Mouse (Mus musculus): ENCODE results near the gene Ang. TPM values are rescaled to one million over a fixed set of nuclear protein-coding genes. Genes with fewer than 3 reads are reported as not detected.

The Ang gene
- polyA plus RNA-seq, 1 experiment from 2014 or later, result 4.5 TPM

DNA sequence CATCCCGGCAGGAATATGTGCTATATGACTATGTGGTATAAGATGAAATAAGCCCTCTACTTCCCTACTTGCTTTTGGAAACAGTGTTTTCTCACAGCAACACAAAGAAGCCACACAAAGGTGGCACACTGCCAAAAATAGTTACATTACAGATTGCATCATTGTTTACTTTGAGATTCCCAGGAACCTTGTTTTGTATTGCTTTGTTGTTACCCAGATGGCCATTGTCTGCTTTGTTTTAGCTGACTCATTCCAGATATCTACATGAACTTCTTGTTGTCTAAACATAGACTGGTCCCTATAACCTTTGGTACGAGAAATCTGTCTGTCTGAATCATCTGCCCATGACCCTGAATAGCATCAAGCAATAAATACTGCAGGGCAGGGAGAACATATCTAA lies 49.4 kb downstream of the Ang start:
- Histone ChIP-seq H3K4me2 (replicated peaks) (no peak overlapping the region), H3K36me3 (no peaks in the 10 kb centered on the region), H3K27ac (no peak overlapping the region), H3K4me1 (no peaks in the 10 kb centered on the region), H3K9me3 (no peaks in the 10 kb centered on the region), H3K27me3 (no peaks in the 10 kb centered on the region), H3K9ac (no peak overlapping the region), H3K4me3 (no peak overlapping the region)
- no peak for ATAC-seq (ENCODE audit: insufficient number of reproducible peaks, insufficient read depth, low FRiP score, low TSS enrichment)
- WGBS, result 79% methylated on average over 2 of the region's 2 CpGs

DNA sequence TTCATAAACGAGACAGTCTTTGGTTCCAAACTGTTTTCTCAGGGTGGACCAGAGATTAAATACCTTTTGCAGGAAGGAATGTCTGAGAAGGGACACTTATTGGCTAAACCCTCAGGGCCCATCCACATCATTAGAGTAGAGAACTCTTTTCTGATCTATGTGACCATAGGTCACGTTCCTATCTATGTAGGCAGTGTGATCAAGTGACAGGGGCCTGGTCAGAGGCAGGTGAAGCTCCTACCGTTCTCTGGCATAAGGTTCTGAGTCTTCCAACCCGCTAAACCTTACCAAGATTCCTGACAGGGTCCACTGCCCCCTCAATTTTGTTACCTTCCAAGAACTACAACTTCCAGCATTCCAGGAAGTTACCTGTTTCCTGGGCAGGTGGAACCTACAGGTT lies 51.2 kb downstream of the Ang start:
- Histone ChIP-seq H3K27ac (no peak overlapping the region), H3K27me3 (no peaks in the 10 kb centered on the region), H3K4me2 (replicated peaks) (no peak overlapping the region), H3K4me3 (no peak overlapping the region), H3K4me1 (no peaks in the 10 kb centered on the region), H3K9ac (no peak overlapping the region), H3K9me3 (no peaks in the 10 kb centered on the region), H3K36me3 (no peaks in the 10 kb centered on the region)
- ATAC-seq (ENCODE audit: insufficient number of reproducible peaks, insufficient read depth, low FRiP score, low TSS enrichment), result no peak
- WGBS, result 83% methylated on average over 4 of the region's 4 CpGs

- H3K9me3 ChIP-seq, result no peaks in the 10 kb centered on the region
- H3K4me2 ChIP-seq (replicated peaks), result no peak overlapping the region
- H3K36me3 ChIP-seq, result no peaks in the 10 kb centered on the region
- H3K4me1 ChIP-seq, result no peaks in the 10 kb centered on the region
- H3K4me3 ChIP-seq, result no peak overlapping the region
- 80% methylated on average over 3 of the region's 3 CpGs for WGBS
- H3K9ac ChIP-seq, result no peak overlapping the region
- no peaks in the 10 kb centered on the region for H3K27me3 ChIP-seq
- no peak overlapping the region for H3K27ac ChIP-seq
- no peak for ATAC-seq (ENCODE audit: insufficient number of reproducible peaks, insufficient read depth, low FRiP score, low TSS enrichment)
Observed at GRCm38 (mm10) chr14:51142568-51142967, 51.6 kb downstream of the Ang start.

GRCm38 (mm10) chr14:51143287-51143686 lies 52.3 kb downstream of the Ang start:
- Histone ChIP-seq H3K27ac (no peak overlapping the region), H3K36me3 (no peaks in the 10 kb centered on the region), H3K4me2 (replicated peaks) (no peak overlapping the region), H3K9me3 (no peaks in the 10 kb centered on the region), H3K27me3 (no peaks in the 10 kb centered on the region), H3K4me3 (no peak overlapping the region), H3K9ac (no peak overlapping the region), H3K4me1 (no peaks in the 10 kb centered on the region)
- 83% methylated on average over 4 of the region's 4 CpGs for WGBS
- no peak for ATAC-seq (ENCODE audit: insufficient number of reproducible peaks, insufficient read depth, low FRiP score, low TSS enrichment)

GRCm38 (mm10) chr14:51143937-51144336 lies 53.0 kb downstream of the Ang start:
- no peaks in the 10 kb centered on the region for H3K36me3 ChIP-seq
- H3K4me2 ChIP-seq (replicated peaks), result no peak overlapping the region
- H3K27me3 ChIP-seq, result no peaks in the 10 kb centered on the region
- WGBS, result 77% methylated on average over 2 of the region's 2 CpGs
- H3K27ac ChIP-seq, result no peak overlapping the region
- H3K4me1 ChIP-seq, result no peaks in the 10 kb centered on the region
- H3K9me3 ChIP-seq, result no peaks in the 10 kb centered on the region
- H3K4me3 ChIP-seq, result no peak overlapping the region
- no peak overlapping the region for H3K9ac ChIP-seq
- no peak for ATAC-seq (ENCODE audit: insufficient number of reproducible peaks, insufficient read depth, low FRiP score, low TSS enrichment)

DNA sequence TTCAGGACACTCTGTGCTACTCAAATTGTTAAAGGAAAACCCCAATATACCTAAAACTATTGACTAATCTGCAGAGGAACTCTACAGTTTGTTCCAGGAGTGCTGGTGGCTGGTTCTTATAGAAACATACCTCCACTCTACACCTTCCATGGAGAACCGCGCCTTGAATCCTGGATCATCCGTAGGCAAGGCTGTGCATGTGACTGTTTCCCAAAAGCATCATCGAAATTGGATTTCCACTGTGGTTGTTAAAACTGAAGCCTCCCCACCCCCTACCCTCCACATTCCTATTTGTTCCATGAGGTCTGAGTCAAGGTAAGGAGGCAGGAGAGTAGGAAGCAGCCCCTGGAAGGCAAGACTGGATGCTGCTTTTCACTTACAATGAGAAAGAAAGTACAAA lies 53.5 kb downstream of the Ang start:
- no peak overlapping the region for H3K9ac ChIP-seq
- no peaks in the 10 kb centered on the region for H3K9me3 ChIP-seq
- no peak overlapping the region for H3K4me2 ChIP-seq (replicated peaks)
- H3K4me3 ChIP-seq, result no peak overlapping the region
- WGBS, result 90% methylated on average over 4 of the region's 4 CpGs
- no peak for ATAC-seq (ENCODE audit: insufficient number of reproducible peaks, insufficient read depth, low FRiP score, low TSS enrichment)
- no peak overlapping the region for H3K27ac ChIP-seq
- no peaks in the 10 kb centered on the region for H3K4me1 ChIP-seq
- no peaks in the 10 kb centered on the region for H3K27me3 ChIP-seq
- no peaks in the 10 kb centered on the region for H3K36me3 ChIP-seq

- Histone ChIP-seq H3K9ac (no peak overlapping the region), H3K36me3 (no peaks in the 10 kb centered on the region), H3K27ac (no peak overlapping the region), H3K27me3 (no peaks in the 10 kb centered on the region), H3K4me1 (no peaks in the 10 kb centered on the region), H3K9me3 (no peaks in the 10 kb centered on the region), H3K4me2 (replicated peaks) (no peak overlapping the region), H3K4me3 (no peak overlapping the region)
- WGBS, result 88% methylated on average over 6 of the region's 6 CpGs
- ATAC-seq (ENCODE audit: insufficient number of reproducible peaks, insufficient read depth, low FRiP score, low TSS enrichment), result no peak
Observed at GRCm38 (mm10) chr14:51145521-51145920, 54.6 kb downstream of the Ang start.

GRCm38 (mm10) chr14:51146685-51147084 lies 55.7 kb downstream of the Ang start, which contains the start of gene Rnase1:
TSS of gene Rnase1 (minus strand) at chr14:51146785.
- Histone ChIP-seq H3K27ac (no peak within 1 kb of the TSS), H3K4me1 (no peaks in the 10 kb centered on the region), H3K36me3 (no peaks in the 10 kb centered on the region), H3K4me3 (no peak within 1 kb of the TSS), H3K9me3 (no peaks in the 10 kb centered on the region), H3K4me2 (replicated peaks) (no peak within 1 kb of the TSS), H3K27me3 (no peaks in the 10 kb centered on the region), H3K9ac (no peak within 1 kb of the TSS)
- 50% methylated on average over 2 of the region's 2 CpGs for WGBS
- no peak for ATAC-seq (ENCODE audit: insufficient number of reproducible peaks, insufficient read depth, low FRiP score, low TSS enrichment)

- H3K36me3 ChIP-seq, result no peaks in the 10 kb centered on the region
- no peaks in the 10 kb centered on the region for H3K9me3 ChIP-seq
- no peaks in the 10 kb centered on the region for H3K27me3 ChIP-seq
- H3K4me1 ChIP-seq, result no peaks in the 10 kb centered on the region
- 78% methylated on average over 3 of the region's 3 CpGs for WGBS
- H3K27ac ChIP-seq, result no peak overlapping the region
- ATAC-seq (ENCODE audit: insufficient number of reproducible peaks, insufficient read depth, low FRiP score, low TSS enrichment), result no peak
- H3K9ac ChIP-seq, result no peak overlapping the region
- no peak overlapping the region for H3K4me2 ChIP-seq (replicated peaks)
- no peak overlapping the region for H3K4me3 ChIP-seq
Observed at GRCm38 (mm10) chr14:51148006-51148405, 57.1 kb downstream of the Ang start.

- Histone ChIP-seq H3K27ac (no peak overlapping the region), H3K4me1 (no peaks in the 10 kb centered on the region), H3K27me3 (no peaks in the 10 kb centered on the region), H3K4me3 (no peak overlapping the region), H3K9ac (no peak overlapping the region), H3K36me3 (no peaks in the 10 kb centered on the region), H3K9me3 (no peaks in the 10 kb centered on the region), H3K4me2 (replicated peaks) (no peak overlapping the region)
- ATAC-seq (ENCODE audit: insufficient number of reproducible peaks, insufficient read depth, low FRiP score, low TSS enrichment), result no peak
- 50% methylated on average over 5 of the region's 5 CpGs for WGBS
Observed at GRCm38 (mm10) chr14:51149164-51149563, 58.2 kb downstream of the Ang start.

GRCm38 (mm10) chr14:51150206-51150831 lies 59.4 kb downstream of the Ang start:
- WGBS, result 86% methylated on average over 3 of the region's 3 CpGs
- no peak overlapping the region for H3K27ac ChIP-seq
- no peaks in the 10 kb centered on the region for H3K4me1 ChIP-seq
- no peak overlapping the region for H3K4me3 ChIP-seq
- no peaks in the 10 kb centered on the region for H3K9me3 ChIP-seq
- ATAC-seq (ENCODE audit: insufficient number of reproducible peaks, insufficient read depth, low FRiP score, low TSS enrichment), result no peak
- H3K36me3 ChIP-seq, result no peaks in the 10 kb centered on the region
- H3K4me2 ChIP-seq (replicated peaks), result no peak overlapping the region
- no peak overlapping the region for H3K9ac ChIP-seq
- no peaks in the 10 kb centered on the region for H3K27me3 ChIP-seq

All from embryonic facial prominence, embryonic 12.5 days (tissue).